Mouse (Mus musculus): Measurements from ENCODE around the gene Ucn3.

- TF ChIP-seq USF1 (IDR thresholded peaks at IDR 0.05; ENCODE audit: low read depth) (no peak), MAX (IDR thresholded peaks at IDR 0.05) (no peak), CTCF (IDR thresholded peaks at IDR 0.05; ENCODE audit: control insufficient read depth, insufficient read depth, insufficient read length) (no peak)
Observed at GRCm38 (mm10) chr13:3899301-3899700, 45.8 kb downstream of the Ucn3 start.
